Mouse (Mus musculus): ENCODE results near the gene Tgtp2.

DNA sequence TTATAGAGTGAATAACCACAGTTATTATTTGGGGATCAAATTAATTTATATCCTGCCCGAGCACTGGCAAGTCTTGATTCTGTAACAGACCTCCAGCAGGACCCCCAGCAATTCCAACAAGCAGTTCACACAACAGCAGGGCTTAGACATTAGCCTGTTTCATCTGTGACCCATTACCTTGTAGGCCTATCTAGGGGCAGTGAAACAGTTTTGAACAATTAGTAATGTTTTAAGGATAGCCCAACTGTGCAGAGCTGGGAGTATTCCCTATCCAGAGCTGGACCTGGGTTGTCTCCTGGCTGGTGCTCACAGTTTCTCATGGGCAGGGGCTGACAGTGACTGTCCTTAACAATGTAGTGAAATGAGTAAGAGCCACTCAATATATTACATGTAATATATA lies 13.0 kb upstream of the Tgtp2 start:
- TF ChIP-seq TAL1 (IDR thresholded peaks at IDR 0.05; ENCODE audit: low read length) (no peak), GATA1 (IDR thresholded peaks at IDR 0.05; ENCODE audit: low read length) (no peak)
